Mouse (Mus musculus): ENCODE results near the gene Fam98c. TPM values are rescaled to one million over a fixed set of nuclear protein-coding genes. Genes with fewer than 3 reads are reported as not detected.

The Fam98c gene
- total and polyA plus RNA-seq, 3 experiments, result 14.1 to 15.2 (median 14.5) TPM

GRCm38 (mm10) chr7:29141416-29141815, 14.6 kb downstream of the Fam98c start:
- peak; percentile 81 for DNase-seq (ENCODE audit: extremely low read depth)
- Histone ChIP-seq H3K4me1 (ENCODE audit: control insufficient read depth in 1 of 2, insufficient read depth in 2 of 2) (peaks cover 12 to 40% of the 10 kb centered on the region in 2 experiments), H3K4me3 (replicated peaks in 1 of 3; ENCODE audit: low read depth in 2 of 3, low read length in 2 of 3, poor library complexity in 1 of 3) (no peak overlapping the region), H3K36me3 (replicated peaks in 1 of 2; ENCODE audit: control insufficient read depth in 1 of 2, insufficient read depth in 1 of 2, low read length in 1 of 2) (peaks cover 0 to 8% of the 10 kb centered on the region in 2 experiments), H3K9me3 (replicated peaks; ENCODE audit: low read length) (no peaks in the 10 kb centered on the region), H3K27me3 (replicated peaks) (peaks cover 2% of the 10 kb centered on the region), H3K79me2 (replicated peaks; ENCODE audit: control insufficient read depth, extremely low read depth, insufficient read depth, poor library complexity, severe bottlenecking) (no peaks in the 10 kb centered on the region), H3K9ac (ENCODE audit: insufficient read depth, low read depth) (no peak overlapping the region), H3K4me2 (ENCODE audit: insufficient read depth, low read depth, poor library complexity, severe bottlenecking) (no peak overlapping the region), H3K27ac (ENCODE audit: insufficient read depth, low read depth) (no peak overlapping the region)
- peak; percentile 57 for TF ChIP-seq ETS1 (conservative IDR thresholded peaks at IDR 0.05; ENCODE audit: low read depth, low read length)
- TF ChIP-seq HCFC1 (IDR thresholded peaks at IDR 0.05; ENCODE audit: low read depth, low read length), result no peak
- TF ChIP-seq USF2 (conservative IDR thresholded peaks at IDR 0.05; ENCODE audit: low read depth, low read length), result no peak
- no peak for TF ChIP-seq MAZ (IDR thresholded peaks at IDR 0.05; ENCODE audit: low read depth, low read length)
- TF ChIP-seq RCOR1 (conservative IDR thresholded peaks at IDR 0.05; ENCODE audit: low read depth, low read length), result no peak
- TF ChIP-seq CTCF (conservative IDR thresholded peaks at IDR 0.05 in 1 of 2, IDR thresholded peaks at IDR 0.05 in 1 of 2; ENCODE audit: low read depth in 2 of 2, low read length in 2 of 2), result no peak
- TF ChIP-seq POLR2A (IDR thresholded peaks at IDR 0.05; ENCODE audit: low read depth, low read length), result no peak
- TF ChIP-seq E2F4 (IDR thresholded peaks at IDR 0.05; ENCODE audit: insufficient replicate concordance, low read depth, low read length), result no peak
- no peak for TF ChIP-seq JUND (conservative IDR thresholded peaks at IDR 0.05; ENCODE audit: low read depth, low read length)
- TF ChIP-seq ELF1 (IDR thresholded peaks at IDR 0.05; ENCODE audit: low read depth, low read length), result peak; percentile 47; the same call in 1 of the 2 replicates
- no peak for TF ChIP-seq MYC (IDR thresholded peaks at IDR 0.05; ENCODE audit: low read depth, low read length)
- no peak for TF ChIP-seq TBP (conservative IDR thresholded peaks at IDR 0.05; ENCODE audit: low read depth, low read length)
- TF ChIP-seq IRF4 (IDR thresholded peaks at IDR 0.05; ENCODE audit: low read depth, low read length), result peak; percentile 64; the same call in 1 of the 2 replicates
- TF ChIP-seq GABPA (IDR thresholded peaks at IDR 0.05; ENCODE audit: insufficient replicate concordance, low read depth, low read length), result no peak
- TF ChIP-seq EP300 (IDR thresholded peaks at IDR 0.05; ENCODE audit: low read length), result peak; percentile 40; the same call in 1 of the 2 replicates
- TF ChIP-seq ZMIZ1 (IDR thresholded peaks at IDR 0.05; ENCODE audit: low read depth, low read length), result no peak
- TF ChIP-seq NELFE (IDR thresholded peaks at IDR 0.05; ENCODE audit: low read depth, low read length), result no peak
- no peak; the same call in 1 of the 2 replicates for TF ChIP-seq CHD2 (IDR thresholded peaks at IDR 0.05; ENCODE audit: low read length)
- no peak for TF ChIP-seq UBTF (IDR thresholded peaks at IDR 0.05; ENCODE audit: low read depth, low read length)
- TF ChIP-seq POLR2AphosphoS2 (IDR thresholded peaks at IDR 0.05; ENCODE audit: low read depth, low read length), result no peak
- TF ChIP-seq ZNF384 (IDR thresholded peaks at IDR 0.05; ENCODE audit: low read depth, low read length), result no peak
- no peak for TF ChIP-seq KAT2A (IDR thresholded peaks at IDR 0.05; ENCODE audit: insufficient replicate concordance, low read length)
- TF ChIP-seq TCF12 (IDR thresholded peaks at IDR 0.05; ENCODE audit: low read depth, low read length), result peak; percentile 43; the same call in 1 of the 2 replicates
- no peak for TF ChIP-seq RAD21 (IDR thresholded peaks at IDR 0.05; ENCODE audit: low read depth, low read length)
- TF ChIP-seq BHLHE40 (IDR thresholded peaks at IDR 0.05; ENCODE audit: low read depth, low read length), result peak; percentile 66
- TF ChIP-seq MXI1 (IDR thresholded peaks at IDR 0.05; ENCODE audit: low read depth, low read length), result no peak
- TF ChIP-seq SIN3A (IDR thresholded peaks at IDR 0.05; ENCODE audit: low read length), result no peak
- TF ChIP-seq ZKSCAN1 (IDR thresholded peaks at IDR 0.05; ENCODE audit: borderline replicate concordance, low read depth, low read length), result no peak
- in situ Hi-C loops (cut with MboI; ENCODE audit: low pct_ligation_motif_present, low pct_unique_long_range_greater_than_20kb, low sequenced_read_pairs) (no loop called here), dilution Hi-C loops (cut with MboI; ENCODE audit: extremely low pct_ligation_motif_present, extremely low pct_unique_long_range_greater_than_20kb, low sequenced_read_pairs) (no loop called here)

Data from CH12.LX (cell line).